Mouse (Mus musculus) liver, embryonic 14.5 days (tissue): Measurements from ENCODE around the gene Znhit3.

Experiments used
- CTCF ChIP-seq: IDR thresholded peaks from 2 replicates; pipeline ENCODE4 v1.5.1; 2016; ENCODE audit warnings: antibody characterized with exemption, low read depth, control low read depth
- EP300 ChIP-seq: IDR thresholded peaks from 2 replicates; pipeline ENCODE4 v1.6.1; 2016; ENCODE audit warnings: antibody characterized with exemption, low read depth

- TF ChIP-seq CTCF (no peak), EP300 (no peak)
Observed at GRCm38 (mm10) chr11:84956400-84956799, 40.2 kb upstream of the Znhit3 start.
